Mouse (Mus musculus): ENCODE data around the gene Adam19. TPM values are rescaled to one million over a fixed set of nuclear protein-coding genes. Genes with fewer than 3 reads are reported as not detected.

Adam19 gene
- polyA plus RNA-seq, 1 experiment from 2014 or later = 6.2 TPM

DNA sequence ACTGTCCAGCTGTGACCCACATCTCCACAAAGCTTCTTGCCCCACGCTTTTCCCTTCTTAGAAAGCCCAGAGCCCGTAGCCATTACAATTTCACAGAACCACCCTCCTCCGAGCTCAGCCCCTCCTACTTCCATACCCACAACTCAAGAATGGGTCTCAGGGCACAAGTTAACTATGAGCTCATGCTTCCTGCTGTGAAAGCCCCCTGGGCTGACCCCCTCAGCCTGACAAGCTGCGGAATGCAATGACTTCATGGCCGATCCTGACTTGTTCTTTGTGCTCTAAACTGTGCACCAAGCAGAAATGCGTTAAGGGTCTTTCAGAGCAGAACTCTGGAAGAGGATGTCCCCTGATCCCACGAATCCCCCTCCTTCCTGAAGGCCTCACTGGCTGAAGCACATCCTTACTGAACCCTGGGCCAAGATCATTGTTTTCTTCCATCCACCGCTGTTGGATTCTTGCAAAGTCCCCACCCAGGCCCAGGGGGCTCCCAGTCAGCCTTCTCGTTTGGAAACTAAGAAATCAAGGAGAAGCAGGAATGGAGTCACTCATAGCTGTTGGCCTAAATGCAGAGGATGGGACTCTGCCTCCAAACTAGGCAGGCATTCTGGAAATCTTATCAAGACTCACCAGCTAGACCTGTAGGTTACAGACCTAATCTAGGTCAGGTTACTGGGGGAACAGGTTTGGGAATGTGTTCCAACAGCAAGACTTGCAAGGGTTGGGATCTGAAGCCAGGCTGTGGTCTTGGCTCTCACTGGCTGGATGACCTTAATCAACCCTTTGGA is 39.9 kb downstream of the Adam19 start:
- no peak overlapping the region for H3K4me2 ChIP-seq
- no peak for ATAC-seq
- no peaks in the 10 kb centered on the region for H3K9me3 ChIP-seq (replicated peaks)
- no peak overlapping the region for H3K27ac ChIP-seq
- WGBS = 68% methylated on average over 9 of the region's 9 CpGs
- H3K4me1 ChIP-seq = no peaks in the 10 kb centered on the region
- H3K9ac ChIP-seq = no peak overlapping the region
- H3K27me3 ChIP-seq = no peaks in the 10 kb centered on the region
- peaks cover 21% of the 10 kb centered on the region for H3K36me3 ChIP-seq (ENCODE audit: poor library complexity, severe bottlenecking)
- H3K4me3 ChIP-seq = no peak overlapping the region

- peaks cover 27% of the 10 kb centered on the region for H3K36me3 ChIP-seq (ENCODE audit: poor library complexity, severe bottlenecking)
- WGBS = 97% methylated on average over 6 of the region's 6 CpGs
These were observed 40.5 kb downstream of the Adam19 start for GRCm38 (mm10) chr11:46096265-46096649.

DNA sequence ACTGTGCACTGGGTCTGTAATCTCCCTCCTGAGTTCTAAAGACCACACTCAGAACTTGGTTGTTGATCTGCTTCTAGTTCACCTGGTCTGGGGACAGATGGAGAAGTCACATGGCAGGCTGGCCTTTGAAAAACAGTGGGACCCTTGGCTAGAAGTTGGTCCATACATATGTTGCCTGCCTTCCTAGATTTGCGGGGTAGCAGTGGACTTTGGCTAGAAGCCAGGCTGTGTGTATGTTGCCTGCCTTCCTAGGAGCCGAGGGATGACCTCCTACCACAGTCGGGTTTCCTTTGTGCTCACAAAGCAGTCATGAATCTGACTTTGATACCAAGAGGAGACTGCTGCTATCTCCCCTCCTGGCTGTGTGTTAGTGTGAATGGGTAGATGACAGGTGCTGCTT is 41.3 kb downstream of the Adam19 start:
- Histone ChIP-seq H3K36me3 (ENCODE audit: poor library complexity, severe bottlenecking) (peaks cover 27% of the 10 kb centered on the region), H3K4me2 (no peak overlapping the region), H3K9me3 (replicated peaks) (no peaks in the 10 kb centered on the region), H3K4me3 (no peak overlapping the region), H3K4me1 (no peaks in the 10 kb centered on the region), H3K9ac (no peak overlapping the region), H3K27ac (no peak overlapping the region), H3K27me3 (no peaks in the 10 kb centered on the region)
- ATAC-seq = no peak
- 87% methylated on average over 3 of the region's 3 CpGs for WGBS

More at GRCm38 (mm10) chr11:46096265-46096649, 40.5 kb downstream of the Adam19 start:
- Histone ChIP-seq H3K9me3 (replicated peaks) (no peaks in the 10 kb centered on the region), H3K9ac (no peak overlapping the region), H3K4me2 (no peak overlapping the region), H3K4me1 (no peaks in the 10 kb centered on the region), H3K27ac (no peak overlapping the region), H3K4me3 (no peak overlapping the region), H3K27me3 (no peaks in the 10 kb centered on the region)
- ATAC-seq = no peak

- Histone ChIP-seq H3K4me1 (no peaks in the 10 kb centered on the region), H3K27ac (no peak overlapping the region), H3K4me2 (no peak overlapping the region), H3K27me3 (no peaks in the 10 kb centered on the region), H3K4me3 (no peak overlapping the region), H3K36me3 (ENCODE audit: poor library complexity, severe bottlenecking) (peaks cover 17% of the 10 kb centered on the region), H3K9ac (no peak overlapping the region), H3K9me3 (replicated peaks) (no peaks in the 10 kb centered on the region)
- 90% methylated on average over 6 of the region's 6 CpGs for WGBS
- ATAC-seq = no peak
These were observed 46.3 kb downstream of the Adam19 start for GRCm38 (mm10) chr11:46102107-46102506.

DNA sequence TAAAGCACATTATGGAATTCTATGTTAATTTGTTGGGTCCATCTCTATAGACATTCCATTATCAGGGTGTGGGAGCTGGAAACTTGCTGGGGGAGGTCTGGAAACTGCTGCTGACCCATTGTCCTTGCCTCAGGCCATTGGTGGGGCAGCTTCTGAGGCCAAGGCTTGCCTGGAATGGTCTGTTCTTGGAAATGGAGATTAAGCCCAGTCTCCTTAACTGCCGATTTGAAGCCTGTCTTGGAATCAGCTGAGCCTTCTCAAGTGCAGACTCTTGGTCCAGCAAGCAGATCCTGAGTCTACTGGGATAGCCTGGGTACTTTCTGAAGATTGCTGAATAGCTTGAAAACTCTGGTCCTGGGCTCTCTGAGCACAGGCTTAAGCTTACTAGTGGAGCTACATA is 51.3 kb downstream of the Adam19 start:
- H3K4me3 ChIP-seq = no peak overlapping the region
- no peaks in the 10 kb centered on the region for H3K36me3 ChIP-seq (ENCODE audit: poor library complexity, severe bottlenecking)
- no peak overlapping the region for H3K27ac ChIP-seq
- H3K9ac ChIP-seq = no peak overlapping the region
- H3K4me2 ChIP-seq = no peak overlapping the region
- no peaks in the 10 kb centered on the region for H3K27me3 ChIP-seq
- 95% methylated on average over 1 of the region's 1 CpGs for WGBS
- ATAC-seq = no peak
- peaks cover 8% of the 10 kb centered on the region; the same call in 1 of the 2 replicates for H3K4me1 ChIP-seq
- H3K9me3 ChIP-seq (replicated peaks) = no peaks in the 10 kb centered on the region

GRCm38 (mm10) chr11:46109206-46109605 is 53.4 kb downstream of the Adam19 start:
- Histone ChIP-seq H3K4me3 (no peak overlapping the region), H3K4me2 (no peak overlapping the region), H3K9me3 (replicated peaks) (no peaks in the 10 kb centered on the region), H3K36me3 (ENCODE audit: poor library complexity, severe bottlenecking) (peaks cover under 1% of the 10 kb centered on the region; the same call in 1 of the 2 replicates), H3K9ac (no peak overlapping the region), H3K27ac (no peak overlapping the region), H3K27me3 (no peaks in the 10 kb centered on the region), H3K4me1 (peaks cover 8% of the 10 kb centered on the region; the same call in 1 of the 2 replicates)
- WGBS = 29% methylated on average over 5 of the region's 5 CpGs
- peak; percentile 45; the same call in 1 of the 2 replicates for ATAC-seq

- H3K4me2 ChIP-seq = no peak overlapping the region
- no peaks in the 10 kb centered on the region for H3K9me3 ChIP-seq (replicated peaks)
- H3K36me3 ChIP-seq (ENCODE audit: poor library complexity, severe bottlenecking) = peaks cover 5% of the 10 kb centered on the region; the same call in 1 of the 2 replicates
- H3K4me3 ChIP-seq = no peak overlapping the region
- no peak overlapping the region for H3K9ac ChIP-seq
- 84% methylated on average over 8 of the region's 8 CpGs for WGBS
- no peak overlapping the region for H3K27ac ChIP-seq
- peaks cover 8% of the 10 kb centered on the region; the same call in 1 of the 2 replicates for H3K4me1 ChIP-seq
- H3K27me3 ChIP-seq = no peaks in the 10 kb centered on the region
- no peak for ATAC-seq
These were observed 54.6 kb downstream of the Adam19 start for GRCm38 (mm10) chr11:46110156-46110944.

- Histone ChIP-seq H3K4me2 (no peak overlapping the region), H3K9me3 (replicated peaks) (no peaks in the 10 kb centered on the region), H3K4me3 (no peak overlapping the region), H3K27me3 (no peaks in the 10 kb centered on the region), H3K4me1 (peaks cover 8% of the 10 kb centered on the region; the same call in 1 of the 2 replicates), H3K36me3 (ENCODE audit: poor library complexity, severe bottlenecking) (peaks cover 5% of the 10 kb centered on the region; the same call in 1 of the 2 replicates), H3K27ac (no peak overlapping the region), H3K9ac (no peak overlapping the region)
- 85% methylated on average over 1 of the region's 1 CpGs for WGBS
- no peak for ATAC-seq
These were observed 55.1 kb downstream of the Adam19 start for GRCm38 (mm10) chr11:46110945-46111287.

DNA sequence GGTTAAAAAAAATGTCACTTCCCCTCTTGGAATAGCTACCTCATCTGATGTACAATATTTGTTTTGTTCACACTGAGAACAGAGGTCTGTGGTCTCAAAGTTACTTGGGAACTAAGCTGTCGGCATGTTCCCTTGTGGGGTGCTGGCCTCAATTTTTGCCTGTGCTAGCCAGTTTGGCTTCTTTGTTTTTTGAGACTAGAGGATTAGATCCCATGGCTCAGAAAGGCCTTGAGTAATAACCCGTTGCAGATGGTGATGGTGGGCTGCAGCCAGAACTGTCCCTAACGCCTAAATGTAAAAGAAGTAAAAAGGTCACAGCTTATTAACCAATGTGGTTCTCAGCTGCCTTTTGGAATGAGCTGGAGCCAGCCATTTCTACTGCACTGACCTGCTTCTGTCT is 57.4 kb downstream of the Adam19 start:
- no peak overlapping the region for H3K4me3 ChIP-seq
- no peak overlapping the region for H3K9ac ChIP-seq
- 82% methylated on average over 3 of the region's 3 CpGs for WGBS
- H3K4me2 ChIP-seq = no peak overlapping the region
- peaks cover 5% of the 10 kb centered on the region; the same call in 1 of the 2 replicates for H3K36me3 ChIP-seq (ENCODE audit: poor library complexity, severe bottlenecking)
- no peaks in the 10 kb centered on the region for H3K27me3 ChIP-seq
- peaks cover 8% of the 10 kb centered on the region; the same call in 1 of the 2 replicates for H3K4me1 ChIP-seq
- no peak overlapping the region for H3K27ac ChIP-seq
- no peak for ATAC-seq
- no peaks in the 10 kb centered on the region for H3K9me3 ChIP-seq (replicated peaks)

GRCm38 (mm10) chr11:46114221-46114620 is 58.4 kb downstream of the Adam19 start:
- Histone ChIP-seq H3K4me3 (no peak overlapping the region), H3K27ac (no peak overlapping the region), H3K27me3 (no peaks in the 10 kb centered on the region), H3K9ac (no peak overlapping the region), H3K4me2 (no peak overlapping the region), H3K36me3 (ENCODE audit: poor library complexity, severe bottlenecking) (peaks cover 5% of the 10 kb centered on the region; the same call in 1 of the 2 replicates), H3K9me3 (replicated peaks) (no peaks in the 10 kb centered on the region), H3K4me1 (peaks cover 4% of the 10 kb centered on the region; the same call in 1 of the 2 replicates)
- WGBS = 92% methylated on average over 7 of the region's 7 CpGs
- no peak for ATAC-seq

DNA sequence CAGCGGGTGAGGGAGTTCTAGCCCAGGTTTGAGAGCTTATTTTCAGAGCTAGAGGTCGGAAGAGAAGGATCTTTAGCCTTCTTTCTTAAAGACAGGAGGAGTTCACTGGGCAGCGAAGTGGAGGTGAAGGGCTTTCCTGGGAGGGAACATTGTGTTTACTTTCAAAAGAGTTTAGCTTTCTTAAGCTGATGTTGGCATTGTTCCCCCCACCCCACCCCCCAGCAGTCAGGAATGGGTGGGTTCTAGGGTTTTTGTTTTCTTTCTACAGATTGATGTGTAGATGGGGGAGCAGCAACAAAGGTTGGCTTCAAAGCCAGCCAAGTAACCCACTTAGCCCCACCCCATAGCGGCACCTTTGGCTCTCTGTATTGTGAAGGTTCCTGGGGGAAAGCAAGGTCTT is 59.2 kb downstream of the Adam19 start:
- no peaks in the 10 kb centered on the region for H3K9me3 ChIP-seq (replicated peaks)
- H3K9ac ChIP-seq = no peak overlapping the region
- H3K27ac ChIP-seq = no peak overlapping the region
- no peak for ATAC-seq
- peaks cover 5% of the 10 kb centered on the region; the same call in 1 of the 2 replicates for H3K36me3 ChIP-seq (ENCODE audit: poor library complexity, severe bottlenecking)
- H3K4me1 ChIP-seq = no peaks in the 10 kb centered on the region
- 60% methylated on average over 4 of the region's 4 CpGs for WGBS
- H3K27me3 ChIP-seq = no peaks in the 10 kb centered on the region
- no peak overlapping the region for H3K4me3 ChIP-seq
- no peak overlapping the region for H3K4me2 ChIP-seq
